Mouse (Mus musculus): ENCODE measurements around the gene Foxm1. TPM values are rescaled to one million over a fixed set of nuclear protein-coding genes. Genes with fewer than 3 reads are reported as not detected.
A peak's percentile ranks its signal among the peaks of the same experiment; 100 is the strongest.

The Foxm1 gene
- polyA plus RNA-seq, 1 experiment from 2014 or later: 67.5 TPM

- H3K9me3 ChIP-seq (replicated peaks): no peaks in the 10 kb centered on the region
- H3K4me3 ChIP-seq: no peak overlapping the region
- peaks cover 8% of the 10 kb centered on the region; the same call in 1 of the 2 replicates for H3K4me1 ChIP-seq
- no peak overlapping the region for H3K27ac ChIP-seq
- no peaks in the 10 kb centered on the region for H3K27me3 ChIP-seq (ENCODE audit: low read depth, poor library complexity, severe bottlenecking)
- H3K36me3 ChIP-seq: peaks cover 31% of the 10 kb centered on the region
- DNase-seq (ENCODE audit: low spot score): no peak
- 91% methylated on average over 2 of the region's 2 CpGs for WGBS
These were observed 58.3 kb downstream of the Foxm1 start for GRCm38 (mm10) chr6:128421036-128421435.

DNA sequence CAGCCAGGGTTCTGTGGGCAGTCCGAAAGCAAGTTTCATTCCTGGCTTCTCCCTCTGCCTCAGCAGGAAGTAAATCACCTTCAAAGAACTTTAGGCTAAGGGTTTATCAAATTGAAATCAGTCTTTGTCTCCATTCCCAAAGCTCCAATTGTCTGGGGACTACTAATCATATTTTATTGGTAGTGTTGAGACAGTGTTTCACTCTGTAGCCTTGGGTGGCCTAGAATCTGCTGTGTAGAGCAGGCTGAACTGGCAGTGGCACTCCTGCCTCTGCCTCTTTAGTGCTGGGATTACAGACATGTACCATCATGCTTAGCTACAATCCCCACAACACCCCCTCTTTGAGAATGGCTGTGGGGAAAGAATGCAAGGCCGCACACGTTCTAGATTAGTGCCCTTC lies 58.7 kb downstream of the Foxm1 start:
- Histone ChIP-seq H3K9me3 (replicated peaks) (no peaks in the 10 kb centered on the region), H3K27me3 (ENCODE audit: low read depth, poor library complexity, severe bottlenecking) (no peaks in the 10 kb centered on the region), H3K27ac (no peak overlapping the region), H3K4me1 (peaks cover 8% of the 10 kb centered on the region; the same call in 1 of the 2 replicates), H3K4me3 (no peak overlapping the region), H3K36me3 (peaks cover 30% of the 10 kb centered on the region)
- no peak for DNase-seq (ENCODE audit: low spot score)
- WGBS: 93% methylated on average over 3 of the region's 3 CpGs

DNA sequence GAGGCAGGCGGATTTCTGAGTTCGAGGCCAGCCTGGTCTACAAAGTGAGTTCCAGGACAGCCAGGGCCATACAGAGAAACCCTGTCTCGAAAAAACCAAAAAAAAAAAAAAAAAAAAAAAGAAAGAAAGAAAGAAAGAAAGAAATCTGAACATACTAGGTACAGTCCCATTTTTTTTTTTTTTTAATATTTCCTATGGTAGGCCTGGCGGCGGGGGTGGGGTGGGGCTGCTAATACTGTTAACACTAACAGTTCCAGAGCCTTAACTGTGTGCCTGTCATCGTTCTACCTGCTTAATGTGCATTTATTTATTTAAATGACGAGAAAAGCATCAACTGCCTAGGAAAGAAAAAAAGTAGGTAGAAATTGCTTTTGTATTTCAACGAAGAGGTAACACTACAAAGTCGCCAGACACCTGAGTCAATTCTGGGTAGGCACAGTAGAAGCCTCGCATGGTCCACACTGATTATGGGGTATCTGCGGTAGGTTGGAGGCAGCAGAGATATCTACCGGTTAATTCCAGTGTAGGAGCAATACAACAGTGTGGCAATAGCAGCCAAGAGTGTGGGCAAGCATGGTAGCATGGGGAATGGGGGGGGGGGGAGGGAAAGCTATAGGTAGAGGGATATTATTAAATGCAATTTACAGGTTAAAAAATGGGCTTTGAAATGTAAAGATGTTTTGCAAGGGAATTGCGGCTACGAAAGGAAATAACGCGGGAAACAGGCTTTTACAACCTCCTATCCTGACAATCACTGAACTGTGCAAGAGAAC lies 60.9 kb downstream of the Foxm1 start:
- WGBS: 53% methylated on average over 16 of the region's 16 CpGs
- no peak for DNase-seq (ENCODE audit: low spot score)
- Histone ChIP-seq H3K4me1 (peaks cover 8% of the 10 kb centered on the region; the same call in 1 of the 2 replicates), H3K27ac (peak overlapping the region; percentile 95), H3K27me3 (ENCODE audit: low read depth, poor library complexity, severe bottlenecking) (no peaks in the 10 kb centered on the region), H3K36me3 (peaks cover 35% of the 10 kb centered on the region), H3K9me3 (replicated peaks) (no peaks in the 10 kb centered on the region), H3K4me3 (peak overlapping the region; percentile 64)

DNA sequence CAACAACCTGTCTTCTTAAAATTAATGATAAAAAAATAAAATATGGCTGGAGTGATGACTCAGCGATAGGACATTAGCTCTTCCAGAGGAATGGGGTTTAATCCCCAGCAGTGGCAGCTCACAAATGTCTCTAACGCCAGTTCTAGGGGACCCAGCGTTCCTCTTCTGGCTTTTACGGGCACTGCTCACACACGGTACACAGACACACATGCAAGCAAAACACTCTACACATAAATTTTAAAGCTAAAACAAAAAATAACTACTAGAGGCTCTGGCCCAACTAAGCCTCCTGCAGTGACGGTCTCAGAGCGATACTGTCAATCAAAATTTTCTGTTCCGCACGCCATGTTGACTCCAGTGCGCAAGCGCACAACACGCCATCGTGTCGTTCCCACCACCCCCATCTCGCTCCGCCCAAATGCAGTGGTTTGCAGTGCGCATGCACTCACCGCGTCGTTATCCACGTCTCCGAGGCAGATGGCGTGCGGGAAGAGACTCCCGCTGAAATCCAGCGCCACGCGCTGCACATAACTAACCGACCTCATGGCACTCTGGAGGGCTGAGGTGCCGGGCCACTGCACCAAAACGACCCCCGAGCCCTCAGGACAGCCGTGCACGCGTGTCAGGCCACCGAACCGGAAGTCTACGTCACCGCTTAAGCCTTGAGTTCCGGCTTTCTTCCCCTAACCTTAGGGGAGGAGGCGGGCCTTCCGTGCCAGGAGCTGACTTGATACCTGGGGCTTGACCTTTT lies 61.7 kb downstream of the Foxm1 start, which contains the start of gene Itfg2:
Gene Itfg2, minus strand, starts transcription at position 663 of the 751 bp plus-strand sequence.
- DNase-seq (ENCODE audit: low spot score): peak; percentile 93
- Histone ChIP-seq H3K27ac (peak within 1 kb of the TSS; percentile 95), H3K27me3 (ENCODE audit: low read depth, poor library complexity, severe bottlenecking) (no peaks in the 10 kb centered on the region), H3K36me3 (peaks cover 39% of the 10 kb centered on the region), H3K4me1 (peaks cover 8% of the 10 kb centered on the region; the same call in 1 of the 2 replicates), H3K9me3 (replicated peaks) (no peaks in the 10 kb centered on the region), H3K4me3 (peak within 1 kb of the TSS; percentile 64)
- under 1% methylated on average over 42 of the region's 42 CpGs for WGBS

GRCm38 (mm10) chr6:128425046-128425445 lies 62.3 kb downstream of the Foxm1 start:
- no peaks in the 10 kb centered on the region for H3K27me3 ChIP-seq (ENCODE audit: low read depth, poor library complexity, severe bottlenecking)
- whole genome bisulfite sequencing: 20% methylated on average over 9 of the region's 9 CpGs
- no peaks in the 10 kb centered on the region for H3K9me3 ChIP-seq (replicated peaks)
- H3K4me3 ChIP-seq: peak overlapping the region; percentile 64
- peak overlapping the region; percentile 95 for H3K27ac ChIP-seq
- no peak for DNase-seq (ENCODE audit: low spot score)
- H3K4me1 ChIP-seq: peaks cover 8% of the 10 kb centered on the region; the same call in 1 of the 2 replicates
- H3K36me3 ChIP-seq: peaks cover 39% of the 10 kb centered on the region

Other genes with a start within 250 kb of the Foxm1 start
- 61.2 and 78.5 TPM in 2 replicates for gene Tspan9, start 219.4 kb upstream of the Foxm1 start, polyA plus RNA-seq (2016; fragmentation: Nextera tagmentation; extraction: Ambion mirVana)
- 2.5 and 3.2 TPM in 2 replicates for gene Tead4, start 62.1 kb upstream of the Foxm1 start, polyA plus RNA-seq (2016; fragmentation: Nextera tagmentation; extraction: Ambion mirVana)
- gene Tulp3, start 7.1 kb upstream of the Foxm1 start, polyA plus RNA-seq (2016; fragmentation: Nextera tagmentation; extraction: Ambion mirVana): 21.6 and 23.2 TPM in 2 replicates
- 193 and 197 TPM in 2 replicates for gene Rhno1, start 56 bp upstream of the Foxm1 start, polyA plus RNA-seq (2016; fragmentation: Nextera tagmentation; extraction: Ambion mirVana)
- 0.41 and 0.61 TPM in 2 replicates for gene Tex52, start 12.5 kb downstream of the Foxm1 start, polyA plus RNA-seq (2016; fragmentation: Nextera tagmentation; extraction: Ambion mirVana)
- gene Gm44596, start 12.5 kb downstream of the Foxm1 start, polyA plus RNA-seq (2016; fragmentation: Nextera tagmentation; extraction: Ambion mirVana): not detected in 2 replicates
- 2.3 and 2.5 TPM in 2 replicates for gene Nrip2, start 36.3 kb downstream of the Foxm1 start, polyA plus RNA-seq (2016; fragmentation: Nextera tagmentation; extraction: Ambion mirVana)
- gene Itfg2, start 62.0 kb downstream of the Foxm1 start, polyA plus RNA-seq (2016; fragmentation: Nextera tagmentation; extraction: Ambion mirVana): 40.8 and 47.8 TPM in 2 replicates
- 797 and 913 TPM in 2 replicates for gene Fkbp4, start 75.7 kb downstream of the Foxm1 start, polyA plus RNA-seq (2016; fragmentation: Nextera tagmentation; extraction: Ambion mirVana)
- 0.04 TPM in 1 of 2 replicates, not detected in the other for gene Pzp, start 163.8 kb downstream of the Foxm1 start, polyA plus RNA-seq (2016; fragmentation: Nextera tagmentation; extraction: Ambion mirVana)
- gene A2ml1, start 218.6 kb downstream of the Foxm1 start, polyA plus RNA-seq (2016; fragmentation: Nextera tagmentation; extraction: Ambion mirVana): 0.03 TPM in 1 of 2 replicates, not detected in the other